Mouse (Mus musculus) heart, postnatal 36 days (tissue): Measurements from ENCODE around the gene Pkig. TPM values are rescaled to one million over a fixed set of nuclear protein-coding genes. Genes with fewer than 3 reads are reported as not detected.

ENCODE experiments used
- DNase-seq, 2 experiments: peaks; one replicate each; pipeline ENCODE4 v3.0.0; 2021 to 2022
- intact Hi-C: fragments of 180-260 bp; cut with DNase I; formaldehyde crosslinking; loops from one replicate; pipeline ENCODE4 v1.15.1; 2025
- total RNA-seq, 2 experiments: library from RNA; stranded (reverse); gene quantifications; 2 replicates each; pipeline ENCODE4 v1.2.3; 2021

Pkig gene
- total RNA-seq, 2 experiments from 2014 or later: 221 to 229 TPM

DNA sequence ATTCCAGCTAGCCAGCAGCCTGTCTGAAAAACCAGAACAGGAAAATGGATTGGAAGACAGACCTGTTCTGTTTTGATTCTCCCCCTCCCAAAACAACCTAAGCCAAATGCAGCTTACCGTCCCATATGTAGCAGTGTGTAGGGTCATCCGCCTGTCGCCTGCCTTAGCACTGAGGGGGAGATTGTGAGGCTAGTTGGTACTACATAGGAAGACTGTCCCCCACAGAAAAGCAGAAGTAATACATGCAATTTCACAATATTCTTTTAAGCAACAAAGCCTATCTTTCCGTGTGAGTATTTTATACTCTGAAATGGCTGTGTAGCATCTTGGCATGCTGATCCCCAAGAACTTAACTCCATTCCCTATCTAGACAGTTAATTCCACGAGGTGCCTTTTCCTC, 44.7 kb downstream of the Pkig start:
- intact Hi-C loops: no loop called here

DNA sequence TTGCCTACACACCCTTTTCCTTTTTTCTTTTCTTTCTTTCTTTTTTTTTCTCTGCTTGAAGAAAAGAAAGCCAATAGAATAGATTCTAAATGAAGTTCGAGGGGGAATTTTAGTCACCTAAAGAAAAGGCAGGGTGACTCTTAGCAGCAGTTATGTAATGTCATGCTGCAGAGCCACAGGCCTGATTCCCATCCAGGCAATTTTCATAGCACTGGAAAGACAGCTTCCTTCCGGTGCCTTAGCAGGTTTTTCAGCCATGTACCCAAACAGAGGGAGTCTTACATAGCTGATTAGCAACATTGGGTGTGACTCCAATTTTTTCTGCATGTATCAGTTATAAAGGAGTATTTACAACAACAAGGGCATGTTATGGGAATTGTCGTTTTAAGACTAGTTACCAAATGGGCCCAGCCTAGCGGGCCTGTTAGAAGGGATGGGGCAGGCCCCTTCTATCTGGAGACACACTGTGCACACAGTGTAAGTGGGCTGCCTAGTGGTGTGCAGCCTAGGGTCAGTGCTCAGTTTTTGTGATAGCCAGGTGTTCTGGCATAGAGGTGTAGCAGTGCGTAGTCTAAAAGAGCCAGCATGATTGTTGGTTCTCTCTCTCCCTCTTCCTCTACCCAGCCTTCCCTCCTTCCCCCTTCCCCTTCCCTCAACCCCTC, 45.5 kb downstream of the Pkig start:
- intact Hi-C loops: no loop called here
- DNase-seq: no peak

More for the DNA sequence above, 44.7 kb downstream of the Pkig start:
- no peak for DNase-seq

DNA sequence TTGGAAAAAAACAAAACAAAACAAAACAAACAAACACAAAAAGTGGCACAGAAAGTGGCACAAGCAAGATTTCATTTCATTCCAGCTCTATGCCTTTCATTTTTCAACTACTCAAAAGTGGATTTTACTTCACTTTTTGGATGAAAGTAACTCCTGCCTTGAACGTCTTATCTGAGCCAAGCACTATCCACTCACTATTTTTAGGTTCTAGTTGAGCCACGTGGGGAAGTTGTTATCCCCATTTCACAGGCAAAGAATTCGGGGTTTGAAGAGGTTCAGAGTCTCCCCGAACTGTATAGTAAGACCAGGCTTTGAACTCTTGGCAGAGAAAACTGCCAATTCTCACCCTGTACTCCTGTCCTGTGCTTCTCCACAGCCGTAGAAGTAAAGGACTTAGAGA, 50.1 kb downstream of the Pkig start:
- intact Hi-C loops: no loop called here
- DNase-seq: no peak

DNA sequence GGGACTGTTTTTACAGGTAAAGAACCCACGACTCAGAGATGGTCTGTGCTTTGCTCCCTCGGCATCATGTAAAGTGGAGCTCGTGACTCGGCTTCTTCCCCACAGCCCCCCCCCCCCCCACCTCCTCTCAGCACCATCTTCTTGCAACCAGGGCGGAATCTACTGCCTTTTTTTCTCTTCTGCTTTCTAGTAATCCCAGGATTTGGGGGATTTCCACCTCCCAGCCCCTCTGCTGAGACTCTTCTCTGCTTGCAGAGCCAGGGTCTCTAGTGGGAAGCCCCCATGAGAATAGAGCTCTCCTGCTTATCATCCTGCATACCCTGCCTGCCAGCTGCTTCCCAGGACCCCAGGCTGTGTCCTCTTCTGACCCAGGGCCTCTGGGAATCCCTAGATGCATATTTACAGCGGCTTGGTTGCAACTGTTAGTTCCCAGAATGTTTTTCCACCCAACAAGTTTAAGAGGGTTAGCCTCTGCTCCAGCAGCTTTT, 50.6 kb downstream of the Pkig start:
- intact Hi-C loops: no loop called here
- no peak for DNase-seq

DNA sequence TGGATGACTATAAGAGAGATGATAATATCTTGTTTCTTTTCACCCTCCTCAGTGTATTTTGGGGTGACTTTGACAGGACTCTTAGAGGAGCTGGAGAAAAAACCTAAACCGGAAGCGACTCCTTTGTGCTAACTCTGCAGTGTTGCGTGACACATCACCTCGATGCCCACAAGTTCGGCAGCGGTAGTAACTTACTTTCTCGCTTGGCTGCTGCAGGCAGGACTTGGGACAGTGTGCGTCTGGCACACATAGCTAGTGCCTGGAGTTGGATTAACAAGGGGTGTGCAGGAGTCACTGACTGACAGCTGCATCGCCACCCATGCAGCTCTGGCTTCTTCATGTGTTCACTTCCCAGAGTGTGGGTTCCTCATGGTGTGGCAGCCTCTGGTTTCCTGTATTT, 51.8 kb downstream of the Pkig start:
- no peak for DNase-seq
- intact Hi-C loops: no loop called here

DNA sequence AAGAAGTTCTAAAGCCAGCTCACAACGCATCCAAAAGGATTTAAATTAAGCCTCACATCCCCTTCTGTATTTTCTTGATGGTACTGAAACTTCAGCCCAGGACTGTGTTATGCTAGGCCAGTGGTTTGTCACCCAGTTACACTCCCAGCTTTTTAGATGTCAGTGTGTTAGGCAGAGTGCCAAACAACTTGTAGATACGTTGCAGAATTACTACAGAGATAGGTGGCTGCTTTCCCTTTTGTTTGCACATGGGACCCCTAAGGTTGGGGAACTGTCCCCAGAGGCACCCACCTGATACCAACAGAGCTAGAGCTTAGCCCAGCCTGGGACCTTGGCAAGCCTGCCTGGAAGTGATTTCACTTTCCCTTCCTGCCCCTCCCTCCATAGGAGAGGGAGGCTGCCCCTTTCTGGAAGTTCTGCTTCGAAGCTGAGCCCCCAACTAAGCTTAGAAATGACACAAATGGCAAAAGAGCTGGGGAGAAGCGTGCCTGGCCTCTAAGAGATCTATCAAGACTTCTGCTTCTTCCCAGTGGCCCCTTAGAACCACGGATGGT, 52.5 kb downstream of the Pkig start:
- intact Hi-C loops: no loop called here
- DNase-seq: peak; percentile 60 to 67

DNA sequence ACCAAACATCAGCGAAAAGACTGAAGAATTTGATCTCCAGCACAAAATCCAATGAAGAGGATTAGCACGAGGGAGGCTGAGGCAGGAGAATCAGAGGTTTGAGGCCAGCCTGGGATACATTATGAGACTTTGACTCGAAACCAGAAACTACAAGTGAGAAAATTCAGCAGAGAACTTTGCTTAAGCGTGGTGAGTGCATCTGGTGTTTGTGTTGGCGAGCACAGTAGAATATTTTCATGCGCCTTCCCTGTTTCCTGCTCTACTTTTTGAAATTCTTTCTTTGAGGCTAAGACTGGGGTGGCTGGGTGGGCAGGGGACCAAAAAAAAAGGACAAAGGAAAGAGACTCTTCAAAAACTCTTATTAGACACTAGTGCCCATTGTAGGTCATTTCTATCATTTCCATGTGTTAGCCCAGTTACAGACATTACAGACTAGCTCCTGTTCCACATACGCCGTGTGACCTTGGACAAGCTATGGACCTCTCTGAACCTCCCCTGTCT, 53.2 kb downstream of the Pkig start:
- no peak for DNase-seq
- intact Hi-C loops: no loop called here

DNA sequence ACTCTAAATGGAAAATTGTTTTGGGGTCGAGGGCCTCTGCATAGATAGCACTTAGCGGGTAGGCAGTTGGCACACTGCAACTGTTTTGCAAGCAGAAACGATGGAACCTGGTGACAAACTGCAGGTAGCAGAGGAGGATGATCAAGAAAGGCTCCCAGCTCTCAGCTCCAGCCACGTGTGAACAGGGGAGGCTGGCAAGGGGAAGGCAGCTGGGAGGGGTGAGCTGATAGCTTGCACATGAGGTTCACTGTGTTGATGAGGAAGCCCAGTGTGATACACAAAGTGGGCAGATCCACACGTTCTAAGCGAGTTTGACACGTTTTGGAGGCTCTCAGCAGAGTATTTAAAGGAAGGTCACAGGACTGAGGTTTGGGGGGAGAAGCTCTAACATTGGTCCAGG, 54.3 kb downstream of the Pkig start:
- DNase-seq: no peak
- intact Hi-C loops: loop anchor here (2.0 kb wide), 1 partner anchor 14 kb away; no protein-coding TSS in a partner anchor

DNA sequence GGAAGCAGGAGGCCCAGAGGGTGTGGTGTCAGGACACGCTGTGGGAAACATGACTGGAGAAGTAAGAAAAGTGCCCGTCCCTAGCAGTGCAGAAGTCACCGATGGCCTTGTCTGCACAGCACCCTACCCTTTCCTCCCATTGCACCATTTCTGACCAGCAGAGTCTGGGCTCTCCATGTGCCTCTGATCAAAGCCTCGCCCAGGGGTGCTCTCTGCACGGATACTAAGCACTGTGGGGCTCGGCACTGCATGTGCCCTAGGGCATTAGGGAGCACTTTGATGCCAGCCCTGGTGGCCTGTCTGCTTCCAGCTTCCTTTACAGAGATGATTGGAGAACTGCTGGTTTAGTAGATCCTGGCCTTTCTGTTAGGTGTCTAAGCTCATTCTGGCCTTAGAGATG, 54.7 kb downstream of the Pkig start:
- DNase-seq: no peak
- intact Hi-C loops: loop anchor here (2.0 kb wide), 1 partner anchor 14 kb away; no protein-coding TSS in a partner anchor

DNA sequence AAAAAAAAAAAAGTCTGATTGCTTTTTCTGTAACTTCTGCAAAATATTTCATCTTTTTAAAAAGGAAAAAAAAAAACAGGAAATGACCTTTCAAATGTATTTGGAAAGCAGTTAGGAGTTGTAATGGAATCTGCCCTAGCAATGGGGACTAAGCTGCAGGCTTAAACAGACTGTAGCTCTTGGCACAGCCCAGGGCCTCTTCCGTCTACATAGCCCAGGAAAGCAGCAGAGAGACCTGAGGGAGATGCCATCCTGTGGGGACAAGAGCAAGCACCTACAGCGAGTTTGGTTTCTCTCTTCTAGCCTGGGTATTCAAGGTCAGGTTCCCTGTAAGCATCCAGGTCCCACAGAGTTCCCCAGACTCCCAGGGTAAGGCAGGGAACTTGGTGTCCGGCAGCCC, 55.2 kb downstream of the Pkig start:
- no peak for DNase-seq
- intact Hi-C loops: loop anchor here (2.0 kb wide), 1 partner anchor 15 kb away; no protein-coding TSS in a partner anchor

DNA sequence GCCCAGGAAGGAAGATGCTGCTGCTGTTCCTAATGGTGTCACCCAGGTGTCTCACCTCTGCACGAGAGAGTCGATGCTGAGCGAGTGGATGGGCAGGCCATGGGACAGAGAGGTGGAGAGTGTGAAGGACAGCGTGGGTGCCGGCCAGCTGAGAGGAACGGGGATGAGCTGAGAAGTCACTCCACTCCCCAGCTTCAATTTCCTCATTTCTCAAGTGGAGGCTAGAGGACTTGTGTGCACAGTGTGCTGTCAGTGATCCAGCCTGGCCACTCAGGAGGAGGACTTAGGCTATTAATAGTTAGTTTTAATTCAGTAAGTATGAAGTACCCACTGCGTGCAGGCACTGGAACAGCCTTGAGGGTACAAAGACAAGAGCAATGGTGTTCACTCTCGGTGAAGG, 58.3 kb downstream of the Pkig start:
- intact Hi-C loops: no loop called here
- no peak for DNase-seq

DNA sequence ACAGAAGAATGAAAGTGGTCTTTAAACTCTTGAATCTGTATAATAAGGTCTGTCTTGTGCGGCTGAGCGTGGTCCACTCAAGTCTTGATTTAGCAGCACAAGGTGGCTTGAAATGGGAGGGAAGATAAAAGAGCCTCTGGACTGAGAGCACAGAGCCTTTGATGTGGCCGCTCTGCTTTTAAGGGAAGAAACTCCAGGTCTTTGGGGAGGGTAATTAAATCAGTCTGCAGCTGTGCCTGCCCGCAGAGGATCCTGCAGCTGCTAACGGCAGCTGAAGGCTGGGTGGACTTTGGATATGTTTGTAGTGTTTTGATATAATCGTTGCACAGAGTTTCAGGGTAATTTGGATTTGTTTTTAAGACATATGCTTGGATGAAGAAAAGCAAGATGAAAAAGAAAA, 58.7 kb downstream of the Pkig start:
- DNase-seq: no peak
- intact Hi-C loops: no loop called here

DNA sequence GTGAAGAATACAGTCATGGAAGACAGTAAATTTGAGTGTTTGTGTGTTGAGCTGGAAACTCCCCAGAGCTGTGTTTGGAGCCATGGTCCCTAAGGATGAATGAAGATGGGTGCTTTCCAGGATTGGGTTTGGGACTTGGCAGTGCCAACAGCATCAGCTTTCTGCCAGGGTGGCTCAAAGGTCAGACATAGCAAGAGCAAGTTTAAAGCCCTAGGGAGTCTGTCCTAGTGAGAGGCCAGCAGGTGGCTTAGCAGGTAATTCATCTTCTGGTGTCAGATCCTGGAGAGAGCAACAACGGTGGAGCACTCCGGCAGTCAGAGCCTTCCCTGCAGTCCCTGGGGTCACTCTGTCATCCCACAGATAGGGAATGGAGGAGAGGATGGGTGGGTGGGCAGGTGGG, 60.3 kb downstream of the Pkig start:
- no peak for DNase-seq
- intact Hi-C loops: loop anchor here (2.0 kb wide), 1 partner anchor 74 kb away; the partner anchor contains the start of gene Serinc3

DNA sequence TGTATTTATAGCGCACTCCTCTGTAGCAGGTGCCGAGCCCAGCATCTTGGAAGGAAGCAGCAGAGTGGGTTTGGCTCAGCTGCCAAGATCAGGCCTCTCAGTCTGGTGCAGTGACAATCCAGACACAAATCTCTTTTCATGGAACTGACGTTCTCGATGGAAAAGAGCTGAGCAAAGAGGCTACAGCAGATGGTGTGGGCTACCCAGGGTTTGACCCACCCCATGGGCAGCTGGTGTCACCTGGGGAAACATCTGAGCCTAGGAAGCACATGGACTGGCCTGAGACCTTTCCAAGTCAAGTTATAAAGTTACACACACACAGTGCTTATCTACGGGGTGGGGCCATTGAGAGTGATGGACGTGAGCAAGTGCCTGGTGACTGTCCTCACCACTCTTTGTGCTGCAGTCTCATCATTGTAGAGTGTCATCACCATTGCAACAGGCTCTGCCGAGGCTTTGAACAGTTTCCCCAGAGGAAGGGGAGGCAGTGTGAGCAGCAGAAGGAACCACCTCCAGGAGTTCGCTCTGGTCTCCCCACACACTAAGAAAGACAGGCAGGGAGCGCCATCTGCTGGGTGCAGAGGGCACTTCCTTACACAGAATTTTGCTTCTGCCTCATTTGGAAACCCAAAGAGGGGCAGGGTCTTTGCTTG, 60.9 kb downstream of the Pkig start:
- DNase-seq: peak; percentile 85 to 89
- intact Hi-C loops: loop anchor here (1.0 to 2.0 kb wide), 4 partner anchors 61 to 187 kb away; partner anchors contain the start of genes Pkig, Serinc3 and Ttpal

DNA sequence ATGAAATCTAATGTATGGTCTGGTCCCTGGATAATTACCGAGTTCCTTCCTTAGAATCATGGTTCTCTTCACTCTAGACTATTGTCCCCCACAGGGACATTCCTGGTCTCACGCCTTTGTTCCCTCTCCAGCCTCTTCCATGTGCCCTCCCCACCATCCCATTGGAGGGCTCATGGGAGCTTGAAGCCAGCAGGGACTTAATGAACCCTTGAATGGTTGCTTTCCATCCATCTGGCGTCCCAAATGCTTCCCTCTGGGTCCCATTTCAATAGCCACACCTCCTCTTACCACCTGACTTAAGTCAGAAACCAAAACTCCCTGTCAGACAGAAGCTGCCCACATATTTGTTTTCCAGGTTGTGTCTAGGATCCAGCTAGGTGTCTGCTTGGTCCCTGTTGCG, 61.4 kb downstream of the Pkig start:
- DNase-seq: no peak
- intact Hi-C loops: loop anchor here (1.0 to 2.0 kb wide), 4 partner anchors 61 to 187 kb away; partner anchors contain the start of genes Pkig, Serinc3 and Ttpal

DNA sequence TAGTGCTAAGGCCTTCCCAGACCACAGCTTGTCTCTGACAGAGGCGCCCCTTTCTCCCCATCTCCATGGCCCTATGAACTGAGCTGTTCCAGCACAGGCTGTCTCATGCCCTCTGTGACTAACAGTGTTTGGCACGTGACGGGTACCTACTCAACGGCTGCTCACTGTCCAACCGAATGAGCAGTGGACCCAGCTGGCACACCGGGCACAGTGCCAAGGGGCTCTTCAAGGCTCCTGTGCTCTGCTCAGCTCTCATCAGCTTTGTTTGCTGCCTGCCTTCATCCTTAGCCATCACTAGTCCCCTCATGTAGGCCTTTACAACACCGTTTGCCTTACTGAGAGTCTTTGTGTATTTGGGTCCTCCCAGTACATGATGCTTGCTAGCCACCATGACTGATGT, 64.4 kb downstream of the Pkig start:
- intact Hi-C loops: no loop called here
- no peak for DNase-seq

DNA sequence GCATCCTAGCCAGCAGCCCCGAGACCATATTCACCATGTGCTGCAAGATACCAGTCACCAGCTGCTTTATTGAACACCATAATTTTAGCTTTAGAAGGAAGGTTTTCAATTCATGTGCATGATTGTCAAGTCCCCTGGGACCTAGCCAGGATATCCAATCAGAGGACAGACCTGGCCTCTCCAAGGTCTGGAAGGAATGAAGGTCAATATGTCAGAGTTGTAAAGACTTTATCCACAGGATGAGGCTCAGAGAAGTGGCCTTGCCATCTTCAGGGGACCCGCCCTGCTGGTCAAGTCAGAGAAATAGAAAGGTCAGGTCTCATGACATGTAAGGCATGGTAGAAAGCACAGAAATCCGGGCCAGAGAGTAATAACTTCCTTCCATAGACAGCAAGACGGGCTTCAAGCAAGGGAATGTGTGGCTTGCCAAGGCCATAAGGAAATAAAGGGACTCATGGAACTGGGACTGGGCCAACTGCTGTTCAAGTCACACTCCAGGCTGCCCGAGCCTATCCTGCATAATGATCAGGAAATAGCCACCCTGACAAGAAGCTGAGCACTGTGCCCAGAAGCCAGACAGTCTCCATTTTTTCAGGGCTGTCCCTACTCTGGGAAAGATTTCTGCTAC, 68.7 kb downstream of the Pkig start:
- intact Hi-C loops: no loop called here
- DNase-seq: no peak

DNA sequence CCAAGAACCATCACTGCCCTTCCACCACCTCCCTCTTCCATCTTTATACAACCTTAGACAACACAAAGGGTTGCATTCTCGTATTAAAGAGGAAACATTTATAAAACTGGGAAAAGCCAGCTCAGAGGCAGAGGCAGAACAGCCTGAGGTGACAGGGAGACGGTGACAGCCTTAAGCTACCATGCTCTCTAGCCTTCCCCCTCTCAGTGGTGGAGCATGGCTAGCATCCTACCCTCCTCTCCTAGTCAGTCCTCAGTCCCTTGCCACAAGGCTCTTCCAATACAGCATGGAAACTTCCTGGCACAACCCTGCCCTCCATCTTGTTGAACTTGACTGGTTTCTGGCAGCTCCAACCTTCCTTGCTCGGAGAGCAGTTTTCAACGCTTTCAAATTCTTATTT, 70.1 kb downstream of the Pkig start:
- intact Hi-C loops: no loop called here

DNA sequence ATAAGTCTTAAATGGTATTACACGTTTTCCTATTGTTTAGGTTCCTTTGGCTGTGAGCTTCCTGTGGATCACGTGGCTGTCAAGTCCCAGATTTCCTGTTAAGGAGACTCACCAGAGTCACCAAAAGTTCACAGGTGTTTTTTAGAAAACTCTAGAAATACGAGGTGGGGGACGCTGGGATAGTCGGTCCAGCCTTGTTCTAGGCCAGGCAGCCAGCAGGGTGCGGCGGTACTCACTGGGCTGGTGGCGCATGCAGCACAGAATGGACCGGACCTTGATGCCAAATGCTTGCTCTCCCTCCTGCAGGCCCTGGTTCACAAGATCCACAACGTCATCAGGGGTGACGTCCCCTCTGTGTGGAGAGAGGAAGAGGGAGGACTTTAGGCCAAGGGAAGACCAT, 73.8 kb downstream of the Pkig start:
- intact Hi-C loops: loop anchor here (10.0 kb wide), 1 partner anchor 53 kb away; no protein-coding TSS in a partner anchor
- no peak for DNase-seq

More for the DNA sequence above, 70.1 kb downstream of the Pkig start:
- no peak for DNase-seq

DNA sequence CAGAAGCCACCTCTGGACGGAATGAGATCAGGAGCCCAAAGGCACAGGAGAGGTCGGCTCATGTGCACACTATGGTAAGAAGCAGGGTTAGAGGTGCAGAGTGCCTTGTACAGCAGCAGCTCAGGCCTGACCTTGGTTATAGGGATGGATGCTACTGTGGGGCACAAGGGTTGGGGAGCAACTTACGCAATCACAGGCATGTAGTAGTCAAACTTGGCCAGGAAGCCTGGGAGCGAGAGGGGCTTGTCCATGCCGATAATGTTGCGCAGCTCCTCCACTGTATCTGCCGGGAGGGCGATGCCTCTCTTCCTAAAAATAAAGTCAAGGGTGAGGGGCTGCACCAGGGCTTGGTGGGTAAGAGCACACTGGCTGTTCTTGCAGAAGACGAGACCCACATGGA, 77.0 kb downstream of the Pkig start:
- no peak for DNase-seq

DNA sequence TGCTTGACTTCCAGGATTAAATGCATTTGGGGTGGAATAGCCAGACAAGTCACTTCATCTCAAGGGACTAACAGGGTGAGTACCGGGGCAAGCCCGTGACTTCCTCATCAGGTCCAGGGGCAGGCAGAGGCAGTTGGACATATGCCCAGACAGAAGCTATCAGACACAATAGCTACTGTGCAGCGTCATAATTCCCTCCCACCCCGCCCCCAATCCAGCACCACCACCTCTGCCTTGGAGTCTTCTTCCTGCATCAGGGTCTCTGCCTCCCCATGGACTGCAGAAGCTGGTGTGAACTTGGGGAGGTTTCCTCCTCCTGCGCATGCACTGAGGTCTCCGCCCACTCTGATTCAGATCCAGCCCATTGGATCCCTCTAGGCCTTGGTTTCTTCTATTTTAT, 77.8 kb downstream of the Pkig start:
- intact Hi-C loops: loop anchor here (10.0 kb wide), 1 partner anchor 49 kb away; no protein-coding TSS in a partner anchor
- DNase-seq: peak; percentile 52 to 57

More for the DNA sequence above, 77.0 kb downstream of the Pkig start:
- intact Hi-C loops: loop anchor here (10.0 kb wide), 1 partner anchor 50 kb away; no protein-coding TSS in a partner anchor
